Mouse (Mus musculus) testis, adult 2 months (tissue): ENCODE measurements around the gene Dzip3.

Experiments used
- CTCF ChIP-seq: fragments of 200-500 bp; IDR thresholded peaks from 2 replicates; pipeline ENCODE4 v1.5.1; 2012; ENCODE audit warnings: low read depth, mild to moderate bottlenecking, inconsistent platforms, low read length, moderate library complexity; ENCODE audit not compliant: control insufficient read depth, insufficient read depth, insufficient replicate concordance
- POLR2A ChIP-seq: fragments of 200-500 bp; IDR thresholded peaks from 2 replicates; pipeline ENCODE4 v1.6.1; 2012; ENCODE audit warnings: low read depth, mild to moderate bottlenecking, inconsistent platforms, low read length, moderate library complexity; ENCODE audit not compliant: control insufficient read depth

DNA sequence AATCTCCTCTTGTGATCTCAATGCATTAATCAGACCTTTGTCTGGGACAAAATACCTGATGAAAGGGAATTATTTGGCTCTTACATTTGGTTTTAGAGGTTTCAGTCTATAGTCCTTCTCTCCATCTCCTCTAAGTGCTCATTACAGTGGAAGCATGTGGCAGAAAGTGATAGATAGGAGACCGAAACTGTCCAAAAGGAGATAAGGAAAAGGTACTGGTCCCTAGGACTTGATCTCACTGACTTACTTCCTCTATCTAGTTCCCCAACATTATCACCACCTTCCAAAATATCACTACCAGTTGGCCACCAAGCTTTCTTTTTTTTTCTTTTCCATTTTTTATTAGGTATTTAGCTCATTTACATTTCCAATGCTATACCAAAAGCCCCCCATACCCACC lies 82.8 kb downstream of the Dzip3 start:
- TF ChIP-seq POLR2A (no peak), CTCF (no peak)
